Mouse (Mus musculus) lung, postnatal 4 days (tissue): ENCODE measurements at regions not wholly inside any gene's neighbourhood (a gene's known extent, or its start where the extent isn't known, plus 50 kb on each side); places are given as distances from the start of the nearest gene placed in this dataset.

Experiments
- DNase-seq, 2 experiments: peaks; one replicate each; pipeline ENCODE4 v3.0.0; 2021

- no peak for DNase-seq
Measured at GRCm38 (mm10) chr1:76392536-76392935, 846.5 kb downstream of the Slc4a3 start.

GRCm38 (mm10) chr1:76394038-76394437 is 848.0 kb downstream of the Slc4a3 start:
- peak in 1 of 2 experiments; percentile 29 for DNase-seq

GRCm38 (mm10) chr1:76402854-76403253 is 856.8 kb downstream of the Slc4a3 start:
- no peak for DNase-seq

- no peak for DNase-seq
Measured at GRCm38 (mm10) chr1:76404003-76404402, 857.9 kb downstream of the Slc4a3 start.

- DNase-seq, result no peak
Measured at GRCm38 (mm10) chr1:76410813-76411212, 864.7 kb downstream of the Slc4a3 start.

GRCm38 (mm10) chr1:76420525-76420924 is 874.5 kb downstream of the Slc4a3 start:
- DNase-seq, result no peak

- DNase-seq, result no peak
Measured at GRCm38 (mm10) chr1:76427439-76427838, 881.4 kb downstream of the Slc4a3 start.

- DNase-seq, result no peak
Measured at GRCm38 (mm10) chr1:76430041-76430610, 884.1 kb downstream of the Slc4a3 start.

- DNase-seq, result no peak
Measured at GRCm38 (mm10) chr1:76433481-76433941, 887.4 kb downstream of the Slc4a3 start.

GRCm38 (mm10) chr1:76450539-76451214 is 904.6 kb downstream of the Slc4a3 start:
- DNase-seq, result no peak

GRCm38 (mm10) chr1:76453160-76453710 is 907.2 kb downstream of the Slc4a3 start:
- DNase-seq, result no peak

GRCm38 (mm10) chr1:76466562-76466961 is 920.5 kb downstream of the Slc4a3 start:
- DNase-seq, result no peak

- no peak for DNase-seq
Measured at GRCm38 (mm10) chr1:76484193-76484592, 938.1 kb downstream of the Slc4a3 start.

GRCm38 (mm10) chr1:76487481-76487880 is 941.4 kb downstream of the Slc4a3 start:
- no peak for DNase-seq

- no peak for DNase-seq
Measured at GRCm38 (mm10) chr1:76489681-76490492, 943.8 kb downstream of the Slc4a3 start.

- no peak for DNase-seq
Measured at GRCm38 (mm10) chr1:76490719-76491118, 944.7 kb downstream of the Slc4a3 start.

- DNase-seq, result no peak
Measured at GRCm38 (mm10) chr1:76491187-76491586, 945.1 kb downstream of the Slc4a3 start.

GRCm38 (mm10) chr1:76505150-76505549 is 959.1 kb downstream of the Slc4a3 start:
- no peak for DNase-seq

GRCm38 (mm10) chr1:76508821-76509220 is 962.8 kb downstream of the Slc4a3 start:
- DNase-seq, result no peak

- no peak for DNase-seq
Measured at GRCm38 (mm10) chr1:76509486-76509885, 963.4 kb downstream of the Slc4a3 start.

- no peak for DNase-seq
Measured at GRCm38 (mm10) chr1:76512156-76512555, 966.1 kb downstream of the Slc4a3 start.

- no peak for DNase-seq
Measured at GRCm38 (mm10) chr1:76513490-76513889, 967.4 kb downstream of the Slc4a3 start.

- DNase-seq, result peak in 1 of 2 experiments; percentile 18
Measured at GRCm38 (mm10) chr1:76529531-76529930, 983.5 kb downstream of the Slc4a3 start.
